Mouse (Mus musculus): ENCODE measurements around the gene Bcor.

Bcor gene

DNA sequence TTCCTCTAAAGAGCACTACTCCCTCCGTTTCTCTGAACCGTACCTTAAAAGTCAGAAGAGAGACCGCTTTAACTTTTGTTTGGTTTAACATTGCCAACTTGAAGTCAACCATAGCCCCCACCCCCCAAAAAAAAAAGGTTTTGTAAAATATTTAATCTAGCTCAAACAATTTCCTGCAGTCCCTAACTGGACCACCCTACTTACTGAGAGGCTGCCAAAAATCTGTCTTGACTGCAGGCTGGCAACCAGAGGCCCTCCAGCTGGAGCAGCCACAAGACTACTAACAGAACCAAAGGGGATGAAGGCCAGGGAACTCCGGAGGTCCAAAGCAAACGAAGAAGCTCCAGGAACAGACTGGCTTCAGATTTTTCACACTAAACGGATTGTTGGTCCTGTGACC, 156.2 kb downstream of the Bcor start:
- no peak for DNase-seq

DNA sequence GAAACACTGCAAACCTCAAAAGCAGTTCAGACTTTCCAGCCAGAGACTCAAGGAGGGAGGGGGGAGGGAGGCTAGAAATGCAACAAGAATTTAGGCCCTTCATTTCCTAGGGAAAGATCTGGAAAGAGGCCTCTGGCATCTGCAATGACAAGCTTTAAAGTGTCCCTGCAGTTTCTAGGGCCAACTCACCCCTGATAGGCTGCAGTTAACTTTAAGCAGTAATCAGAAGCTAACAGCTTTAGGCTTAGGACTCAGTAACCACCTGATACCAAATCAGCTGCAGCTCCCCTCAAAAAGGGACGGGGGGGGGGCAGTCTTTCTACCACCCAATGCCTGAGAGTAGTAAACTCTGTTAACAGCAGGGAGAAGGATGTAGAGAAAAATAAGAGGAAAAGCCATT, 156.6 kb downstream of the Bcor start:
- DNase-seq: no peak

DNA sequence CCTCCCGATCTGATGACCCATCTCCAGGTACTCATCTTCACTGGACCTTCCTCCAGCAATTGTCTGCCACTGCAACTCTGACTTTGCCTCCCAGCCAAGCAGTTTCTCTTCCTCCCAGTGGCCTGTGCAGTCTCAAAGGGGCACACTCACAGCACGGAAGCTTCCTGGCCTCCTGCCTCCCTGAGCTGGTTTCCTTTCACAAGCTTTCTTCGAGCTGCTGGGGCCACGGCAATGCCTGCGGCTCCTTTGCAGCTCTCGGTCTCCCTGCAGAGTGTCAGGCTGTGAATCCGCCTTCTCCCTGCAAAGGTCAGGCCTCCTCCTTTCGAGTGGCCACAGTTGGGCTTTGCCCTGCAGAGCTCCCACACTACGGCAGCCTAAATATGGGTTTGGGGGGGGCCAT, 157.0 kb downstream of the Bcor start:
- peak in 1 of 2 experiments; percentile 26 for DNase-seq

DNA sequence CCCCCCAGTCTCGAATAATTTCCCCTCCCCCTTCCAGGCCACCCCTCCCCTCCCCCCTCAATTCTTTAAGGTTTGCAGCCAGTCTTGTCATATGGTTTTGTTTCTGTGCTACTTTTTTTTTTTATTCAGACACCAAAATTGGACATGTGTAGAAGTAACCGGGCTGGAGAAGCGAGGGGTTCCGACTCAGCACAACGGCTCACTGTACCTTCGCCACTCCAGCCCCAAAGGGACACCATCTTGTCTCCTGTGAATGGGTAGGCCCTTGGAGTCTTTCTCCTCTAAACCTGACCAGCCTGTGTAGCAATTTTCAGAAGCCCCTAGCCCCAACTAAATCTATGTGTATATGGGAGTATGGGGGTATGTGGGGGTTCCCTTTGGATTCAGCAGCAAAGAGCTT, 157.6 kb downstream of the Bcor start:
- DNase-seq: no peak

DNA sequence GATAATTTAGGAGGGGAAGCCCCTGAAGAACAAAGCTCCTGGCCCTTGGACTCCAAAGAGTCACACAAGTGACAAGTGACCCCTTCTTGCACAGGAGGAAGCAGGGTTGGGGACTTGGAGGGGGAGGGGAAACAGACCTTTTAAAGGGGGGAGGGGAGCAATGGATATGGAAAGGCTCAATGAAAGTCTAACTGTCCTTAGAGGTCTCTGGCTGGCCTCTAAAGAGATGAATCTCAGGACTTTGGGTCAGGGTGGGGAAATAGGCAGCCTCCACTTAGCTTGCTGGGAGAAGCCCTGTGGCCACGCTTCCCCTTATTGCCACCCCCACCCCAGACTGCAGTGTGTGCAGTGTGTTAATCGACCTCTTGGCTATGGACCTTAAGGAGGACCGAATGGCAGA, 158.2 kb downstream of the Bcor start:
- no peak for DNase-seq

DNA sequence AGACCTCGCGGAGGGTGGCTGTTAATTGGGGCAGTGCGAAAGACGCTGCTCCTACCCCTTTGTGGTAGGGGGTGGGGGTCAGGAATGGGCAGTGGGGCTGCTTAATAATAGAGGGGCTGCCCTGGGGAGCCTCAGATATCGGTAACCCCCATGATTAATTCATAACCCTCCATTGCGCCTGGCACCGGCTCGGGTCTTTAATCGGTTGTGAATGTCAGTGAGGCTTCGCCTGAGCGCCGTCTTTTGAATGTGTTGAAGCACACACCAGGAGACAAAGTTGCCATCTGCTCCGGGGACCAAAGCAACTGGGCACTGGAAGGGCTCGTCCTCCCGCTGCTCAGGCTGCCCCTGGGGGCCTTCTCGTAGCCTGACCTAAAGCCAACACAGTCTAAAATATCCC, 158.8 kb downstream of the Bcor start:
- no peak for DNase-seq

DNA sequence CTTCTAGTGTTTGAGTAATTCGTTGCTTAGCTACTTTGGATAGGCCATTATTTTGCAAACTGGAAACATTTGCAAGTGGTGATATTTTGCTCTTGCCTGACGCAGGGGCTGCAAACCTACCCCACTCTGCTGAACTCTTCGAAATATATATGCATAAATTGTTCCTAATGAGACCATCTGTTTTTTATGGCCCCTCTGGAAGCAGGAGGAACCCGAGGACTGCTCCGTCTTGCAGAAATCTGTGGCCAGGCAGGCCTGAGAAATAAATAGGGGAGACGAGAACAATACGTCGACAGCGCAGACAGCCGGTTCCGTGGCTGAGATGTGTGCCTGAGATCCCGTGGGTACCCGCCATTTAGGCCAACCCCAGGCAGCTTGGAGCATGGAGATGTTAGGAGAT, 159.5 kb downstream of the Bcor start:
- no peak for DNase-seq

DNA sequence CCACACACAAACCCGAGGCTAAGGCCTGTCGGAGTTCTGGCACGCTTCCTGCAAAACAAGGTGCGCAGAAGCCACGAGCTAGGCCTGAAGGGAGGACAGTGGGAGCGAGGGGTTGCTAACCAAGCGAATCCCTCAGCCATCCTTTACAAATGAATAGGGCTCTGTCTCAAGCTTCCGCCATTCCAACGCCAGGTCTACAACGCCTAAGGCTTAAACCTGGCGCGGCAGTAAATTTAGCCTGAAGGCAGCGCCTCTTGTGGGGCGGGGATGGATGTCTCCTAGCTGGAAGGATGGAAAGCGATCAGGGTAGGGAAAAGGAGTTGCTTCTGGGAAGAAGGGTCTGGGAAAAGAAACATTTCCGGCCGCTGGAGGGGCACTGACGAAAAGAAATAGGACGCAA, 160.2 kb downstream of the Bcor start:
- DNase-seq: no peak

DNA sequence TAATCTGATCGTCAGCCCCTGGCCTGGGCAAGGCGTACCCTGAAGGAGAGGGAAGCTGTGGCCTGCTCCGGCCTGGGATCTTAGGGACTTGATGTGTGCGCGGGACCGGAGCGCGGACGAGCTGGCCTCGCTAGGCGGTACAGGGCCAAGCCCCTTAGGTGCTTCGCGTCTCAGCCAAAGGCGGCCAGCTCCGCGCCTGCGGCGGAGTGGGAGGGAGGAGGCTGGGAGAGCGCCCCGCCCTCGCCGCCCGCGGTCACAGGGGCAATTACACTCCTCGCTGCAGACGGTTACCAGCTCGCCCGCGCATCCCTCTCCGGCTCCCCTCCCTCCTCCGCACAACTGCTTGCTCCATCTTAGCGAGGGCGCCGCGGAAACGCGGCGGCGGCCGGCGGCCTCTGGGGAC, 161.2 kb downstream of the Bcor start:
- peak; percentile 57 to 62 for DNase-seq

DNA sequence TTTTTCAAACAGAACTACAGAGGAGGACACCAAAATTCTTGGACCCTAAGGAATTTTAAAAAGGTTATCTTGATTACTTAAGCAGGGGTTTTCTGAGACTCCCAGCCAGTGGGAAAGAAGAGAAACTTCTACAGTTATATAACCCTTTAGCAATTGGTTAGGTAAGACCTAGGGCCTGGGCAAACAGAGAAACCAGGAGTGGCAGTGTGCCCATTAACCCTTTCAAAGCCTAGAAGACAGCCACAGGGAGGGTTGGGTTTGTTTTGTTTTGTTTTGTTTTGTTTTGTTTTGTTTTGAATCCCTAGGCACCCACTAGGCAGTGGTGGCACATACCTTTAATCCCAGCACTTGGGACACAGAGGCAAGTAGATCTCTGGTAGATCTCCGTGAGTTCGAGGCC, 163.3 kb downstream of the Bcor start:
- no peak for DNase-seq

DNA sequence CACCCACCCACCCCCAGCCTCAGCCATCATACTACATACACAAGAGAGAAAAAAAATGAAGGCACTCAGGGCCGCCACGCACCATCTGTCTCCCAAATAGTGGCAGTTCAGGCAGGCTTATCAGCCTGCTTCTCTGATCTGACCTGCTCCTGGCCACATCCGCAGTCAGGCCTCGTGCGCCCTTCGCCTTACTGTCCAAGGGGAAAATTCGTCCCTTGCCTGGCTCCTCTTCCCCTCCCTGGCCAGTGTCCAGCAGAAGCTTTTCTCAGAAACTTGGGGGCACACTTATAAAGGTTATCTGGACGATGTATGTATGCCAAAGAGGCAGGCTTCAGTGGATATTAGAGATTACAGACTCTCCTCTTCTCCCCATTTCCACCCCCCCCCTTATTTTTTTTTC, 163.7 kb downstream of the Bcor start:
- no peak for DNase-seq

DNA sequence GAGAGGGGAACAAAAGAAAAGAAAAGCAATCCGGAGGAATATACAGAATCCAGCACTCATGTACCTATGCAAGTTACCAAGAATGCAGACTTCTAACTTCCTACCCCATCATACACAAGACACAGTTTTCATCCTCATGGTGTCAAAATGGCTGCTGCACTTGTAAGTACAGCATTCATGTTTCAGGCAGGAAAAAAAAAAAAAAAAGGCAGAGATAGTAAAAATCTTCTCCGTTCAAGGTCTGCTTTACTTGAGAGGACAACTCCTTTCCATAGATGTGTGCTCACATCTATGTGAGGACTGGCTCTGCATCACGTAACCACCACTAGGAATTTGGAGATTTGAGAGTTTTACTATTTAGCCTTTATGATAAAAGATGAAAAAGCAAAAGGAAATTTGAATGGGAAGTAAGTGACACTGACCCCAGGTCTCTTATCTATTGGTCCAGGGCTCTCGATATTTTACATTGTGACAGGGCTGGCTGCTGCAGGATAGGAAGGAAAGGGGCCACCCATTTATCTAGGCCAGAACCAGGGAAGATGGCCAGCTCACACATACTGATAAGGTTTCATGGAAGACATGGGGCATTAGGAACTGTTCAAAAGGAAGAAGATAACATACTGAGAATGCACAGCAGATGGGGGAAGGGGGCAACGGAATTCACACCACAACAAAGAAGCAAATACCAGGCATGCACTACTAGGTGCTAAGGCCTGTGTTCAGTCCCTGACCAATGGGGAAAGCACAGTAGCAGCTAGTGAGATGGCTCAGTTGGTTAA, 166.3 kb downstream of the Bcor start:
- no peak for DNase-seq

DNA sequence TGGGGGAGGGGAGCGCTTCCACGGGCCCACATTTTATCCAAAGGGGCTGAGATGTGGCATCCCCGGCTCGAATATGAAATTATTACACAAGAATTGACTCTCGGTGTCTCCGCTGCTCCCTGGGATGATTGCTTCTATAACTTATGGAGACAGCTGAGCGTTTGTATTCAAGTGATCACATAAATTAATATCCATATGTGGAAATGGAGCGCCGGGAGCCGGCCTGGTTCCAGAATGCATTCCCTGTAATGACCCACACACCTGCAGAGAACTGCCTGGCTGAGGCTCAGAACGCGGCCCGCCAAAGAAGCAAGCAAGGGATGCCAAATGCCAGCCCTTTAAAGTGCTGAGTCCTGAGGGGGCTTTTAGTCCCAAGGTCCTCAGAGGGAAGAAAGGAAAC, 170.7 kb downstream of the Bcor start:
- DNase-seq: no peak

DNA sequence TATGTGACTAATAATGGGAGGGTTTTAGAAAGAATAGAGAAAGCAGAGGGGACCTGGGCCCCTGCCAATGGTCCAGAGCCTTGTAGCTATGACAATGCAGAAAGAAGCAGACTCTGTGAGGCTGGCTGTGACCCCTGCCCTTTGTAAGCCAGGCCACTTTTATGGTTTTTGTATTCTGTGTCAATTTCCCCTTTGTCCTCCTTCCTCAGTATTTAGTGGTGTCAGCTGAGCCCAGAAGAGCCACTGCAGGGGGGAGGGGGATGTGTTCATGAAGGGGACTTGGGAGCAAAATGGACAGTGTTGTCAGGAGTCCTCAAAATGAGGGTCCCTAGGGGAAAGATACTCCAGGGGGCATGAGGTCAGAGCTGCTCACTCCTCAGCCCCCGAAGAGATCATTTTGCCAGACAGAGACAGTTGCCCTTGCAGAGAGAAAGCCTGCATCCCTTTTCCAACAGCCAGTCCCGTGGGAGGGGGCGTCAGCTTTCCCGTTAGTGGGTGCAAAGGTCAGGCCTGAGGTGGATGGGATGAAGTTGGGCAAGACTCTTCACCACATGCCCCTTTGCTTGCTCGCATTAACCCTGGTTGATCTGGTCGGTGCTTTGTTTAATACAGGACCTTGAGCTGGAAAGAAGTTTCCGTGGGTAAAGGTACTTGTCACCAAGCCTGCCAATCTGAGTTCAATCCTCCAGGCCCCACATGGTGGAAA, 171.8 kb downstream of the Bcor start:
- DNase-seq: no peak

DNA sequence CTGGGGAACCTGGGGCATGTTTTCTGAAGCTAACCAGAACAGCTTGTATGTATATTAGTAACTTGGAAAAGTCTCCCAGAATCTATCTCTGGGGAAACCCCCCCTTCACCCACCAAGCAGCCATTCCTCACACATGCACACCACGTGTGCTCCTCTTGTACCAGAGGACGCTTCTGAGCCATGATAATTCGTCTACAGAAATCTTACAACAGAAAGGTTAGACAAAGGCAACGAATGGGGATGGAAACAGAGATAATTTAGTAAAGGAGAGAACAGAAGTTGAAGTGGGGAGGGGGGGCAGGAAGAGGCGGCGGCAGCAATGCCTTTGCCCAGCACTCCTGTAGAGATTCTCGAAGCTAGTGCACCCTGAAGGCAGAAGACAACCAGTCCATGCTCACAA, 172.6 kb downstream of the Bcor start:
- DNase-seq: no peak

Data from B cell, adult 2 months (primary cell).